Mouse (Mus musculus): ENCODE results near the gene Fpr2. TPM values are rescaled to one million over a fixed set of nuclear protein-coding genes. Genes with fewer than 3 reads are reported as not detected.
A peak's percentile ranks its signal among the peaks of the same experiment; 100 is the strongest.
"Not testable (repeated sequence)": the region's sequence is repeated elsewhere in the genome, so short reads cannot be mapped to it uniquely, and the experiment has no call there.

Gene Fpr2
- polyA plus RNA-seq (2012; rRNA removed) (0.14 and 0.27 TPM in 2 replicates), polyA plus RNA-seq (2014; fragmentation: Nextera tagmentation; extraction: Ambion mirVana) (0.23 and 0.36 TPM in 2 replicates)

GRCm38 (mm10) chr17:17887774-17888248 lies at the start of gene Fpr2, which contains the start of gene Fpr3:
Gene Fpr2, plus strand, starts transcription at chr17:17887824.
Gene Fpr3, plus strand, starts transcription at chr17:17887852.
- Histone ChIP-seq H3K27ac (replicated peaks; ENCODE audit: low read depth, low read length) (no peak within 1 kb of the TSS), H3K36me3 (ENCODE audit: control insufficient read depth, insufficient read depth, low read length) (no peaks in the 10 kb centered on the region), H3K4me1 (ENCODE audit: control insufficient read depth, insufficient read depth, low read length) (no peaks in the 10 kb centered on the region), H3K4me2 (replicated peaks; ENCODE audit: low read depth, low read length, severe bottlenecking) (no peak within 1 kb of the TSS), H3K9ac (ENCODE audit: low read depth, low read length, severe bottlenecking) (no peak within 1 kb of the TSS), H3K4me3 (replicated peaks; ENCODE audit: low read length) (no peak within 1 kb of the TSS), H3K9me3 (ENCODE audit: control insufficient read depth, low read length) (no peaks in the 10 kb centered on the region), H3K27me3 (ENCODE audit: control insufficient read depth, insufficient read depth, low read length) (no peaks in the 10 kb centered on the region)
- DNase-seq (ENCODE audit: low spot score) (no peak), ATAC-seq (ENCODE audit: low FRiP score, low read depth) (no peak)
- TF ChIP-seq POLR2A (IDR thresholded peaks at IDR 0.05; ENCODE audit: borderline replicate concordance, extremely low read depth, insufficient read depth, insufficient read length), result no peak
- 59% methylated on average over 1 of the region's 1 CpGs for WGBS

GRCm38 (mm10) chr17:17837919-17838701 lies 49.5 kb upstream of the Fpr2 start:
- Histone ChIP-seq H3K9me3 (ENCODE audit: control insufficient read depth, low read length) (no peaks in the 10 kb centered on the region), H3K36me3 (ENCODE audit: control insufficient read depth, insufficient read depth, low read length) (peaks cover 81% of the 10 kb centered on the region), H3K4me2 (replicated peaks; ENCODE audit: low read depth, low read length, severe bottlenecking) (peak overlapping the region; percentile 63), H3K27ac (replicated peaks; ENCODE audit: low read depth, low read length) (peak overlapping the region; percentile 75), H3K4me3 (replicated peaks; ENCODE audit: low read length) (peak overlapping the region; percentile 37), H3K9ac (ENCODE audit: low read depth, low read length, severe bottlenecking) (peak overlapping the region; percentile 38; the same call in 1 of the 2 replicates), H3K4me1 (ENCODE audit: control insufficient read depth, insufficient read depth, low read length) (peaks cover 39% of the 10 kb centered on the region), H3K27me3 (ENCODE audit: control insufficient read depth, insufficient read depth, low read length) (no peaks in the 10 kb centered on the region)
- WGBS, result 1% methylated on average over 42 of the region's 43 CpGs
- ATAC-seq (ENCODE audit: low FRiP score, low read depth) (peak; percentile 93), DNase-seq (ENCODE audit: low spot score) (peak; percentile 93)
- no peak for TF ChIP-seq POLR2A (IDR thresholded peaks at IDR 0.05; ENCODE audit: borderline replicate concordance, extremely low read depth, insufficient read depth, insufficient read length)

GRCm38 (mm10) chr17:17839276-17839675 lies 48.3 kb upstream of the Fpr2 start:
- no peak for TF ChIP-seq POLR2A (IDR thresholded peaks at IDR 0.05; ENCODE audit: borderline replicate concordance, extremely low read depth, insufficient read depth, insufficient read length)
- no peak overlapping the region for H3K4me2 ChIP-seq (replicated peaks; ENCODE audit: low read depth, low read length, severe bottlenecking)
- peaks cover 35% of the 10 kb centered on the region for H3K4me1 ChIP-seq (ENCODE audit: control insufficient read depth, insufficient read depth, low read length)
- 91% methylated on average over 2 of the region's 2 CpGs for WGBS
- H3K9me3 ChIP-seq (ENCODE audit: control insufficient read depth, low read length), result no peaks in the 10 kb centered on the region
- H3K4me3 ChIP-seq (replicated peaks; ENCODE audit: low read length), result no peak overlapping the region
- no peak overlapping the region for H3K27ac ChIP-seq (replicated peaks; ENCODE audit: low read depth, low read length)
- H3K36me3 ChIP-seq (ENCODE audit: control insufficient read depth, insufficient read depth, low read length), result peaks cover 70% of the 10 kb centered on the region
- no peaks in the 10 kb centered on the region for H3K27me3 ChIP-seq (ENCODE audit: control insufficient read depth, insufficient read depth, low read length)
- no peak overlapping the region for H3K9ac ChIP-seq (ENCODE audit: low read depth, low read length, severe bottlenecking)
- ATAC-seq (ENCODE audit: low FRiP score, low read depth) (no peak), DNase-seq (ENCODE audit: low spot score) (no peak)

- H3K9ac ChIP-seq (ENCODE audit: low read depth, low read length, severe bottlenecking), result no peak overlapping the region
- H3K4me1 ChIP-seq (ENCODE audit: control insufficient read depth, insufficient read depth, low read length), result peaks cover 21% of the 10 kb centered on the region
- no peak for DNase-seq (ENCODE audit: low spot score)
- no peaks in the 10 kb centered on the region for H3K27me3 ChIP-seq (ENCODE audit: control insufficient read depth, insufficient read depth, low read length)
- H3K9me3 ChIP-seq (ENCODE audit: control insufficient read depth, low read length), result no peaks in the 10 kb centered on the region
- H3K27ac ChIP-seq (replicated peaks; ENCODE audit: low read depth, low read length), result no peak overlapping the region
- no peak for ATAC-seq (ENCODE audit: low FRiP score, low read depth)
- 90% methylated on average over 7 of the region's 7 CpGs for WGBS
- no peak overlapping the region for H3K4me2 ChIP-seq (replicated peaks; ENCODE audit: low read depth, low read length, severe bottlenecking)
- peaks cover 60% of the 10 kb centered on the region for H3K36me3 ChIP-seq (ENCODE audit: control insufficient read depth, insufficient read depth, low read length)
- no peak overlapping the region for H3K4me3 ChIP-seq (replicated peaks; ENCODE audit: low read length)
- TF ChIP-seq POLR2A (IDR thresholded peaks at IDR 0.05; ENCODE audit: borderline replicate concordance, extremely low read depth, insufficient read depth, insufficient read length), result no peak
These were observed 46.8 kb upstream of the Fpr2 start for GRCm38 (mm10) chr17:17840796-17841195.

GRCm38 (mm10) chr17:17843534-17844261 lies 43.9 kb upstream of the Fpr2 start:
- H3K27me3 ChIP-seq (ENCODE audit: control insufficient read depth, insufficient read depth, low read length), result no peaks in the 10 kb centered on the region
- H3K27ac ChIP-seq (replicated peaks; ENCODE audit: low read depth, low read length), result no peak overlapping the region
- H3K4me1 ChIP-seq (ENCODE audit: control insufficient read depth, insufficient read depth, low read length), result no peaks in the 10 kb centered on the region; the same call in 1 of the 2 replicates
- peaks cover 46% of the 10 kb centered on the region for H3K36me3 ChIP-seq (ENCODE audit: control insufficient read depth, insufficient read depth, low read length)
- H3K9ac ChIP-seq (ENCODE audit: low read depth, low read length, severe bottlenecking), result no peak overlapping the region
- no peak overlapping the region for H3K4me2 ChIP-seq (replicated peaks; ENCODE audit: low read depth, low read length, severe bottlenecking)
- no peak for TF ChIP-seq POLR2A (IDR thresholded peaks at IDR 0.05; ENCODE audit: borderline replicate concordance, extremely low read depth, insufficient read depth, insufficient read length)
- H3K9me3 ChIP-seq (ENCODE audit: control insufficient read depth, low read length), result no peaks in the 10 kb centered on the region
- WGBS, result 72% methylated on average over 27 of the region's 27 CpGs
- ATAC-seq (ENCODE audit: low FRiP score, low read depth) (no peak), DNase-seq (ENCODE audit: low spot score) (no peak)
- H3K4me3 ChIP-seq (replicated peaks; ENCODE audit: low read length), result no peak overlapping the region

GRCm38 (mm10) chr17:17844606-17845005 lies 43.0 kb upstream of the Fpr2 start:
- WGBS, result 91% methylated on average over 3 of the region's 3 CpGs
- H3K36me3 ChIP-seq (ENCODE audit: control insufficient read depth, insufficient read depth, low read length), result peaks cover 46% of the 10 kb centered on the region

More at GRCm38 (mm10) chr17:17844606-17845005, 43.0 kb upstream of the Fpr2 start:
- H3K27ac ChIP-seq (replicated peaks; ENCODE audit: low read depth, low read length); H3K4me2 ChIP-seq (replicated peaks; ENCODE audit: low read depth, low read length, severe bottlenecking); H3K9ac ChIP-seq (ENCODE audit: low read depth, low read length, severe bottlenecking); H3K4me1 ChIP-seq (ENCODE audit: control insufficient read depth, insufficient read depth, low read length); H3K27me3 ChIP-seq (ENCODE audit: control insufficient read depth, insufficient read depth, low read length); ATAC-seq (ENCODE audit: low FRiP score, low read depth); H3K9me3 ChIP-seq (ENCODE audit: control insufficient read depth, low read length); H3K4me3 ChIP-seq (replicated peaks; ENCODE audit: low read length); DNase-seq (ENCODE audit: low spot score): not testable (repeated sequence)

Measured in limb, embryonic 14.5 days (tissue).